Mouse (Mus musculus) cerebellum, postnatal 4 days (tissue): Measurements from ENCODE around the gene Rhod.
"Not testable (repeated sequence)": the region's sequence is repeated elsewhere in the genome, so short reads cannot be mapped to it uniquely, and the experiment has no call there.

Experiments used
- DNase-seq, 2 experiments: peaks; one replicate each; pipeline ENCODE4 v3.0.0; 2022; ENCODE audit warnings: low spot score in 2 of 2, mixed read lengths in 1 of 2

Gene Rhod

GRCm38 (mm10) chr19:4439161-4439801 is at the start of gene Rhod:
Rhod (minus strand) TSS chr19:4439432.
- no peak for DNase-seq

DNA sequence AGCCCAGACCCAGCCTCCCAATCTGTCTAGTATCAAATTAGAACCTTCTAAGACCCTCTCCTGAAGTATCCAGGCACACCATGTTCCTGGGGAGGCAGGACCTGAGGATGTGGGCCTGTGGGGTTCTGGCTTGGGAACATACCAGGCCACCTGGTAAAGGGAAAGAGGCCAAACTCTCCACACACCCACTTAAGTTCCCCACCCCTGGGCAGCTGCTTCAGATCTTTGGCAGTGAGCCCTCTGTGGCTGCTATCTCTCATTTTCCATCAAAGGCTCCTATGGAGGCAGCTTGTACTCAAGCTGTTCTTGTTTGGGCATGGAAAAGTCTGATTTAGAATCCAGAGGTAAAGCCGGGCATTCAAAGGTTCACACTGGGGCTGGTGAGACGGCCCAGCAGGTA is 48.6 kb upstream of the Rhod start:
- DNase-seq, result no peak

DNA sequence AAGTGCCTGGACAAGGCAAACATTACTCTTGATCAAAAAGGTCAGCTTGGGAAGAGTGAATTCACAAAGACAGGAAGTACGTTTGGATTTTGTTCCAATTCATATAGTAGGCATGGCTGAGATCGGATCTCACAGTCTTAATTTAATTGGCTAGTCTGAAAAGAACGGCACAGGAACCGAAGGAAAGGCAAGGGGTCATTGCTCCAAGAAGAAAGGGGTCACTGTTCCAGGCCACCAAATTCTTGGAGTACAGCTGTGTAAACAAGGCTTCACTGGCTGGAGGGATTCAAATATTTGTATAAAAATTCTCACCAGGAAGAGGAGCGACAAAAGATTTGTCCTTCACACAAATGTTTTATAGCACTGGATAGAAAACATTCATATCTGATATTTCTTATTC is 45.8 kb upstream of the Rhod start:
- no peak for DNase-seq

- DNase-seq, result no peak
These were observed 43.1 kb upstream of the Rhod start for GRCm38 (mm10) chr19:4482111-4482859.

DNA sequence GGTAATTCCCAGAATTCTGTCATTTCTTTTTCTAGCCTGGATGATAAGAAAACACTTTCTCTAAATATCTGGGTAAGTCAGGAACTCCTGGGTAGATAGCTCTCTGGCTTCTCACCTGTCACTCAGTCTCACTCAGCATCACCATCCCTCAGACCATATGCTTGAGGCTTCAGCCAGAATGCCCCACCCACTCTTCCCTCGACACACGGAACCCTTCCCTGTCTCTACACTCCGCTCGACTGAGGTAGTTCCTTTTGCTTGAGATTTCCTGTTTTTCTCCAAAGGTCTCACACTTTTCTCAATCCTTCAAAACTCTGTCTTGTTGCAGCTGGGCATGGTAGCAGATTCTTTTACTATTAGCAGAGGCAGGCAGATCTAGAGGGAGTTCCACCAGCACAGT is 42.1 kb upstream of the Rhod start:
- no peak for DNase-seq

GRCm38 (mm10) chr19:4480041-4480440 is 40.8 kb upstream of the Rhod start:
- no peak for DNase-seq

DNA sequence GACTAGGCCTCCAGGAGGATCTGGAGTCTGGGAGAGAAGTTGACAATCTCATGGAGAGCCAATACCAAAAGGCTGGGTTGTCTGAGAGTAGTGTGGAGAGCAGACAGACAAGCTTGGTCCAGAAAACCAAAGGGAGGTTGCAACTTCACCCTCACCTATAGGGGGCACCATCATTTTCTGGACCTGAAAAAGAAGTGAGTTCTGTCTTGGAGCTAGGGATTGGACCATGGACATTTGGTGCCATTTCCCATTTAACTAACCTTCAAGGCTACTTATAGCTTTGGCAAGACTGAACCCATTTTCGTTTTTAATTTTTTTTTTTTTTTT is 38.9 kb upstream of the Rhod start:
- DNase-seq, result no peak

DNA sequence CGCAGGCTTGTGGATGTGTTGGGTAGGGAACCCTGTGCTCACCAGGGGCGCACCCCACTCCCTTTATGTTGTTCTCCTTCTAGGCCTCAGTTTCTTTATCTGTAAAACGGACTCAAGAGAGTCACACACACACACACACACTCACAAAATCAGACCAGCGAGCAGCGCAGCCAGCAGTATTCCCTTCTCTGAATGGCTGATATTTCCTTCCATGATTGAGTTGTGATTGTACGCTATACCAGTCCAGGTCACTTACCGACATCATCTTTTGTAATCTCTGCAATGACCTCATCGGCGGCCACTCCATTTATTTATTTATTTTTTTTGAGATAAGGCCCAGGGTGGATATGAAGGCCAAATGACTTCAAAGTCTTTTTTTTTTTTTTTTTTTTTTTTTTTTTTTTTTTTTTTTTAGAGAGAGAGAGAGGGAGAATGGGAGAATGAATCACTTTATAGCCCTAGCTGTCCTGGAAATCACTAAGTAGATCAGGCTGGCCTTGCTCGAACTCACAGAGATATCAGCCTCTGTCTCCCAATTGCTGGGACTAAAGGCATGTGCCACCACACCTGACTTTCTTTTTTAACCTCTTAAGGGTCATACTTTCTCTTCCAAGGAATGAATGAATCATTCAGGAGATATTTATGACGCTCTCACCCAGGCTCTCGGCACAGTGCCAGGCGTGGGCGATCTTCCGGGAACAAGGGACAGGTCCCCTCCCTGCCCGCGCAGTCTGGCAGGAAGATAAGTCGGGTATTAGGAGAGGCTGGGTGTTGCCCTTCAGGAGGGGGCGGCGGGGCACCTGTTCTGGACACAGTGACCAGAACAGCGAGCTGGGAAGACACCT is 38.3 kb upstream of the Rhod start, which contains the start of gene Syt12:
Gene Syt12 (minus strand): TSS at position 103 of the 845 bp plus-strand sequence.
- peak in 1 of 2 experiments; percentile 29 for DNase-seq

GRCm38 (mm10) chr19:4476601-4477257 is 37.5 kb upstream of the Rhod start:
- peak in 1 of 2 experiments; percentile 53 for DNase-seq

DNA sequence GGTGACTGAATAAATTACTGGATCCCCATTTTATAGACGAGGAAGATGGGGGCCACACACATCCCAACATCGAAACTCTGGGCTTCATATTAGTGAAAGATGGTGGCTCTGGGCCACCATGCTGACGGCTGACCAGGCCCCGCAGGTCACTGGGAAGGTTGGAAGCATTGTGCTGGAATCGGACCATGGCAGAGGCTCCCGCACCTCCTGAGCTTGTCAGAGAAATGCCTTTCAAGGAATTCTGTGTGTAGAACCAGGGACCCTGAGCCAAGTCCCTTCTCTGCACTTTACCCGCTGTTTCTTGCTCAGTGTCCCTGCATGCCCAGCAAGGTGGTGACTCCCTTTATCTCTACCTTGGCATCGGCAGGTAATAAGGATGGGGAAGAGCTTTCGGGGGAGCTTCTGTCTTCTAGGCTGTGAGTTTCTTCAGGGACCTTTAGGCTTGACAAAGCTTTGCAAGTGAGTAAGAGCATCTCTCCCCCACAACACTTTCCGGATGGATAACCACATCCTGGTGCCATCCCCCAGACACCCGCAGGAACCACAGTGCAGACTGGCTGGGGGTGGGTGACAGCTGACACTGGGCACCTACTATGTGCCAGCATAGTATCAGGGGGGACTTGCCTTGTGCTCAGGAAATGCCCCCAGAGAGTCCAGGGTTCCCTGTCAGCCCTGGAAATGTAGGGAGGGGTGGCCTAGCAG is 36.1 kb upstream of the Rhod start:
- DNase-seq, result no peak

- no peak for DNase-seq
These were observed 35.5 kb upstream of the Rhod start for GRCm38 (mm10) chr19:4474739-4475138.

DNA sequence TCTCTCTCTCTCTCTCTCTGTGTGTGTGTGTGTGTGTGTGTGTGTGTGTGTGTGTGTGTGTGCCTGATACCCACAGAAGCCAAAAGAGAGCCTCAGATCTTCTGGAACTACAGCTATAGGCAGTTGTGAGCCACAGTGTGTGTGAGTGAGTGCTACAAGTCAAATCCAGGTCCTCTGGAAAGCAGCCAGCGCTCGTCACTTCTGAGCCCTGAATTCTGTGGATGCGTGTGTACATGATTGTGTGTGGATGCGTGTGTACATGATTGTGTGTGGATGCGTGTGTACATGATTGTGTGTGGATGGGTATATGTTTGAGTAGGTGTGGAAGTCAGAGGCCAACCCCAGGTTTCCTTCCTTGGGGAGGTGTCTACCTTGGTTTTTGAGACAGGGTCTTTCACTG is 34.3 kb upstream of the Rhod start:
- no peak for DNase-seq

- DNase-seq, result peak in 1 of 2 experiments; percentile 28
These were observed 29.1 kb upstream of the Rhod start for GRCm38 (mm10) chr19:4468363-4468762.

DNA sequence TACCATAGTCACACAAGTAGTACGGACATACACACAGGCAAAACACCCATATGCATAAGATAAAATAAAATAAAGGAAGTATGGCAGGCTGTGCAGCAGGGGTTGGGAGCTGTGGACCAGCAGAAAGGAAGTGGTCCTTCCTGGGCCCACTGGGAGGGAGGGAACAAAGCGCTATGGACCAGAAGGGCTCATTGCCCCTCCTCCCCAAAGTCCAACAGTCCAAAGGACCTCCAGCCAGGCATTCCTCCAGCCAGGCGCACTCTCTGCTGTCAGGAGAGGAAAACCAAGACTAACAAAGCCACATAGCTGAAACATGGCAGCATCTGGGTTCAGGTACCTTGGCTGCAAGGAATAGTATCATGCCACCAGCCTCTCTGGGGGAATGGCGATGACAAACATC is 25.4 kb upstream of the Rhod start:
- DNase-seq, result no peak

DNA sequence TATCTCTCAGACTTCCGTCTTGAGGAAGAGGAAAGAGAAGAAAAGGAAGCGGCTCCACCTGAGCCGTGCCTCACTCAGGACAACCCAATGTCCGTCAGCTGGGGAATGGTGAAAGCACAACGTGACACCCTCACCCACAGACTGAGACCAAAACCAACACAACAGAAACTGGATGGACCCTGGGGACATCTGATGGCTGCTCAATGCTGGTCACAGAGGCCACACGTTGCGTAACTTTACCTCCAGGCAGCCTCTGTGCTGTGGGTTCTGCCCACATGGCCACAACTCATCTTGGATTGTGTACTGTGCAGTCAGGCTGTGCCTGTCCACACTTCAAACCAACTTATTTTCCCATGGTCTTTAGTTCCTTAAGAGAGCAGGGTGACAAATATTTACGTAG is 22.7 kb upstream of the Rhod start:
- DNase-seq, result no peak

GRCm38 (mm10) chr19:4456227-4456626 is 17.0 kb upstream of the Rhod start:
- peak; percentile 52 to 65 for DNase-seq

GRCm38 (mm10) chr19:4455071-4455800 is 16.0 kb upstream of the Rhod start:
- DNase-seq, result no peak

- DNase-seq, result not testable (repeated sequence)
These were observed 14.8 kb upstream of the Rhod start for GRCm38 (mm10) chr19:4454040-4454439.

DNA sequence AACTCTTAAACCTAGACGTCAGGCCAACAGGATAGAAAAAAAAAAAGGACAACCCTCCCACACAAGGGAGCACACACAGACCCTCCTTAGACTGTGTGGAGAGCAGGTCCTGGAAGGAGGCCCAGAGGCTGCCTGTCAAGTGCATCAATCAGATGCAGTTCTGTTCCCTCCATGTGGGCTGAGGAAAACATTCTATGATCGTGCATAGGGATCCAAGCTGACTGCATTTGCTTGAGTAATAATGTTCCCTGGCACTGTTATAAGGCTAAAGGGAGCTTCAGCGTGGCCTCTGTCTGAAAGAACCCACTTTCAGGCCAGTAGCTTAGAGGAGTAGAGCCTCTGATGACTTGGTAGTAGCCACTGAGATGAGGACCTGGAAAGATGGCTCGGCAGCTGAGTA is 13.3 kb upstream of the Rhod start:
- no peak for DNase-seq

DNA sequence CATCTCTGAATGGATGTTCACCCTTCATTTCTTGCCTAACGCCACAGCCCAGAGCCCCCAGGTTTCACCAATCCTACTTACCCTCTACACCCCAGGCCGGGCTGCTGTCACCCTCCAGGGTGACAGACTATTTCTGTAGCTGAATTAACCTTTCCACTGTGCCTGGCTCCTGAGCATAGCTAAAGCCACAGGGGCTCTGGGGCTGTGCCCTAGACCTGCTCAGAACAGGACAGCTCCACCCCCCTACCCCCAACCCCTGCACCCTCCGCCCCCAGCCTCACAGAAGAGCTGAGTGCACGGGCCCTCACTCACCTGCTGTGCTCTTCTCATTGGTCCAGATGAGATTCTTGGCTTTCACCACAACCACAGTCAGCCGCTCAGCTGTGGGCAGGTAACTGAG is 12.7 kb upstream of the Rhod start:
- no peak for DNase-seq

GRCm38 (mm10) chr19:4451098-4451497 is 11.9 kb upstream of the Rhod start:
- no peak for DNase-seq
